In the genomic region with DNA sequence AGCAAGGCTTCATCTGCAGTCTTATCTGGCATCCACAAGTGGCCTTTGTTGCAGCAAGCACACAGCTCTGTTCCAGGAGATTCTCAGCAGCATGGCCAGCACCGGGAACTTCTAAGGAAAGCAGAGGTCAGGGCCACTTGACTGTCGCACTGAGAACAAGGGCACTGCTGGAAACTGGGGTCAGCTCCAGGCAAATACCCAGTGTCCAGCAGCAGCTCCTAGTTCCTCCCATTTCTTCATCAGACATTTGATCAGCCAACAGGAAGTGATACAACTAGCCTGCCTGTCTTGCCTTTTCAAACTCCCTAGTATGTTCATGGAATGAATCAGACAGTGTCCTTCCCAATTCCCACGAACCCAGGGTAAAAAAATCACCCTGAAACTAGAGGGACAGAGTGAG, we compare ENCODE assay signal across 18 mouse cellular contexts.
DNase-seq lines count a peak whose midpoint lies in the region; ATAC-seq and TF ChIP-seq lines count a peak whose summit lies in the region.
"Had no signal": no experiment of that assay in that cellular context is flagged by ENCODE, and none has a peak within 500 bp of the region (broad histone marks: within the 10 kb centered on the region; RNA-seq: fewer than 3 reads in every experiment).

No protein-coding gene starts in this region.

- no peak overlapping the region for H3K9ac ChIP-seq in heart, embryonic 13.5 days
- no peak overlapping the region for H3K9ac ChIP-seq in heart, adult 2 months (ENCODE audit: low read depth, low read length)
- H3K9ac ChIP-seq: hindbrain, embryonic 14.5 days; liver, embryonic 14.5 days had no signal

- intact Hi-C loops in heart, adult 2 months (cut with DNase I): no loop called here

- H3K27me3 ChIP-seq in heart, embryonic 13.5 days (replicated peaks): no peaks in the 10 kb centered on the region
- no peaks in the 10 kb centered on the region for H3K27me3 ChIP-seq in heart, adult 2 months (ENCODE audit: control insufficient read depth, insufficient read depth, low read length)
- H3K27me3 ChIP-seq: CH12.LX, Patski had no signal

- H3K4me1 ChIP-seq in heart, embryonic 13.5 days: peaks cover 33% of the 10 kb centered on the region
- H3K4me1 ChIP-seq in heart, adult 2 months (ENCODE audit: control insufficient read depth, insufficient read depth, low read length): peaks cover 3% of the 10 kb centered on the region

- H3K4me2 ChIP-seq in heart, embryonic 13.5 days: no peak overlapping the region
- H3K4me2 ChIP-seq: hindbrain, embryonic 14.5 days had no signal

- ATAC-seq in heart, embryonic 13.5 days (ENCODE audit: extremely low read depth, insufficient number of reproducible peaks, low FRiP score, low TSS enrichment): no peak
- peak; percentile 46 for ATAC-seq in granulocyte monocyte progenitor cell, adult 5-6 weeks (replicated peaks; ENCODE audit: poor library complexity, severe bottlenecking)
- ATAC-seq in frontal cortex, adult (ENCODE audit: low TSS enrichment): no peak
- ATAC-seq: intestine, postnatal 0 days; Patski had no signal

- no peaks in the 10 kb centered on the region for H3K36me3 ChIP-seq in heart, embryonic 13.5 days
- H3K36me3 ChIP-seq in heart, adult 2 months (ENCODE audit: control insufficient read depth, insufficient read depth, low read length): no peaks in the 10 kb centered on the region

- TF ChIP-seq POLR2A in heart, adult 2 months (IDR thresholded peaks at IDR 0.05; ENCODE audit: insufficient read depth, low read depth, low read length): no peak

- DNase-seq in heart, adult 2 months: no peak
- DNase-seq in 416B (ENCODE audit: low read depth) (peak; percentile 57), adipocyte (ENCODE audit: low spot score) (peak; percentile 38)
- DNase-seq in cerebellum, adult 11-12 months: no peak
- DNase-seq: cerebellum, adult 8-10 months; kidney, postnatal 25 days; layer of hippocampus, postnatal 36 days; thymus, adult 18-20 months had no signal

- H3K27ac ChIP-seq in heart, embryonic 13.5 days (replicated peaks): peak overlapping the region; percentile 20; the same call in 1 of the 2 replicates
- no peak overlapping the region for H3K27ac ChIP-seq in heart, adult 2 months
- H3K27ac ChIP-seq: hindbrain, embryonic 14.5 days; limb, embryonic 10.5 days; liver, embryonic 14.5 days had no signal

- no peak overlapping the region for H3K4me3 ChIP-seq in heart, embryonic 13.5 days
- no peak overlapping the region for H3K4me3 ChIP-seq in heart, adult 2 months
- H3K4me3 ChIP-seq: limb, embryonic 10.5 days; megakaryocyte, embryonic 14.5 days had no signal

- TF ChIP-seq CTCF in heart, adult 2 months (IDR thresholded peaks at IDR 0.05): no peak

- no peaks in the 10 kb centered on the region for H3K9me3 ChIP-seq in heart, embryonic 13.5 days
- H3K9me3 ChIP-seq: limb, embryonic 10.5 days; megakaryocyte, embryonic 14.5 days had no signal

- 24% methylated on average over 3 of the region's 3 CpGs for WGBS in heart, embryonic 13.5 days
- 23% methylated on average over 3 of the region's 3 CpGs for WGBS in heart, adult 2 months

- H3K79me2 ChIP-seq in heart, adult 2 months (replicated peaks; ENCODE audit: control insufficient read depth, insufficient read depth, low read length): no peaks in the 10 kb centered on the region

- TF ChIP-seq EP300 in heart, adult 2 months (IDR thresholded peaks at IDR 0.05; ENCODE audit: insufficient read depth, low read depth, low read length): no peak

Comparison
In these comparisons a context has a peak if more than half of its experiments do, and no peak if none do; other contexts are left out.
1. DNase-seq: peak in 416B (single experiment) and adipocyte (single experiment); none in heart, adult 2 months (0 of 2) and cerebellum, adult 11-12 months (single experiment).